Mouse (Mus musculus): ENCODE results near the gene Tmem204. TPM values are rescaled to one million over a fixed set of nuclear protein-coding genes. Genes with fewer than 3 reads are reported as not detected.

Tmem204 gene
- polyA plus RNA-seq, 1 experiment from 2014 or later, result 19.0 TPM

DNA sequence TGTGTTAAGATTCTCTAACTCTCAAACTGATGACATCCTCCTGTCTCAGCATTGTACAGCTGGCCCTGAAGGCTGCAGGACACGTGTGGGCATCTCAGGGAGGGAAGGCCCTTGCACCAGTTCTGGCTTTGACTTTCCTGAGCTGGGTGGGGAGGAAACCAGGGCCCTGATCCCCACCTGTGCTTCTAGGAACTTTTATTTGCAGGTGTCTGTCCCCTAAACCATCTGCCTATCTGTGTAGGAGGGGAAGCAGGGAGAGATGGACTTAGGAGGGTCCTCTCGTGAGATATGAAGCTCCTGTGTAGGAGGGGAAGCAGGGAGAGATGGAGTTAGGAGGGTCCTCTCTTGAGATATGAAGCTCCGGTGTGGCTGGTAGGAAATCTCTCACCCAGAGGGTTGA is 504 bp downstream of the Tmem204 start:
- 0 out of 2 replicates have a peak overlapping the region, but pooled peaks have one; percentile 14 for H3K9ac ChIP-seq (ENCODE audit: low read length)
- ATAC-seq (ENCODE audit: low FRiP score, low TSS enrichment), result no peak
- no peak overlapping the region for H3K4me3 ChIP-seq (ENCODE audit: low read depth, low read length)
- no peak for TF ChIP-seq CTCF (IDR thresholded peaks at IDR 0.05; ENCODE audit: low read depth)
- TF ChIP-seq EP300 (optimal IDR thresholded peaks at IDR 0.05), result no peak
- WGBS, result 45% methylated on average over 3 of the region's 3 CpGs
- H3K36me3 ChIP-seq (ENCODE audit: control insufficient read depth, insufficient read depth, low read length), result 0 out of 2 replicates have a peak, but pooled peaks cover under 1% of the 10 kb centered on the region
- no peak for DNase-seq (ENCODE audit: low spot score)
- no peaks in the 10 kb centered on the region for H3K9me3 ChIP-seq (ENCODE audit: control insufficient read depth, low read length)
- H3K27ac ChIP-seq (replicated peaks), result peak overlapping the region; percentile 94
- peaks cover 17% of the 10 kb centered on the region for H3K4me1 ChIP-seq (replicated peaks; ENCODE audit: control insufficient read depth, insufficient read depth)
- peak overlapping the region; percentile 17; the same call in 1 of the 2 replicates for H3K4me2 ChIP-seq (replicated peaks; ENCODE audit: low read depth)
- no peaks in the 10 kb centered on the region for H3K27me3 ChIP-seq (ENCODE audit: control insufficient read depth, insufficient read depth, low read length)

DNA sequence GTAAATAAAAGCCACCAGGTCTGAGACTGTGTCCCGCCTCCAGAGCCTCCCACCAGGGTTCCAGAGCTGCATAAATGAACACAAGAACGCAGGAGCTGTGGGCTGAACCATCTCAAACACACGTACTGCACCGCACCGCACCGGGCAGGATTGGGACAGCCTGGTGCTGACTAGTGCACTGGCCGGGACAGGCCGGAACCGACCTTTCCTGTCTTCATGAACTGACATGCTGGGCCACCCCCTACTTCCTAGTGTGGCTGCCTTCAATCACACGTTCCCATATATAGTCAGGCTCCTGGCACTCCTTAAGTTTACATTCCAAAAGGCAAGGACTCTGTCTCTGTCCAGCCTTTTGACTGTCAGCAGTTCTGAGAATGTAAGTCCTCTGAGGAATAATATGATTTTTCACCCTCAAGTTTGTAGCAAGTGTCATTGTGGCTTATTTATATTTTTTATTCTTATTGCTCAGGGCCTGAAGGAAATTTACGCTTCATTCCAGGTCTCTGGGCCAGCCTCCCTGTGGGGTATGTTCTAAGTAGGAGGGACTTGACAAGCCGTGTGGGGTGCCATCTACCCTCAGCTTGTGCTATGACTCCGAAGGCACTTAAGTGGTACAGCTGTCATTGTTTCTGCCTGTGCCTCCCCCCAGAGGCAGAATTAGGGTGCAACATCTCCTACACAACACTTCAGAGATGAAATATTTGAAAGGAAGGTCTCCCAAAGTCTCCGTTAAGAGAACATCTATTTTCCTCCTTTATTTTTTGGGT is 1.1 kb downstream of the Tmem204 start:
- Histone ChIP-seq H3K4me3 (ENCODE audit: low read depth, low read length) (no peak overlapping the region), H3K4me2 (replicated peaks; ENCODE audit: low read depth) (peak overlapping the region; percentile 20; the same call in 1 of the 2 replicates), H3K4me1 (replicated peaks; ENCODE audit: control insufficient read depth, insufficient read depth) (peaks cover 19% of the 10 kb centered on the region), H3K27ac (replicated peaks) (peak overlapping the region; percentile 94), H3K27me3 (ENCODE audit: control insufficient read depth, insufficient read depth, low read length) (no peaks in the 10 kb centered on the region), H3K36me3 (ENCODE audit: control insufficient read depth, insufficient read depth, low read length) (no peaks in the 10 kb centered on the region), H3K9ac (ENCODE audit: low read length) (0 out of 2 replicates have a peak overlapping the region, but pooled peaks have one; percentile 14), H3K9me3 (ENCODE audit: control insufficient read depth, low read length) (no peaks in the 10 kb centered on the region)
- DNase-seq (ENCODE audit: low spot score) (peak; percentile 62), ATAC-seq (ENCODE audit: low FRiP score, low TSS enrichment) (peak; percentile 74)
- TF ChIP-seq EP300 (optimal IDR thresholded peaks at IDR 0.05) (no peak), CTCF (IDR thresholded peaks at IDR 0.05; ENCODE audit: low read depth) (peak; percentile 53)
- 28% methylated on average over 14 of the region's 14 CpGs for WGBS

DNA sequence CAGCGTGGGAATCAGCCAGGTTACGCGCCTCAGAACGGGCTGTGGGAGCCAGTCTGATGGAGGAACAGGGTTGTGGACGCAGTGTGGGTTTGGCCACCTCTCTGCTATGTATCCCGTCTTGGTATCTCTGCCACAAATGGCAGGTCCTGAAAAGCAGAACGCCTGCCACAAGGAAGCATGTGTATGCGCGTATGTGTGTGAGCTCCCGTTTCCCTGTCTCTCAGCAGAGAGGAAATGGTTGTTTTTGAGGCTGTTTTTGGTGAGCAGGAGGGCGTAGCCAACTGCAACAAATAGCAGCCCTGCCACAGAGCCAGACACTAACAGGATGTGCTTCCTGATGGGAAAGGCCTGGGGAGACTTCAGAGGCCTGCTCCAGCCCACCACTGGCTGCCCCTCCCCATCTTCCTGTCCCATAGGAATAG is 2.4 kb downstream of the Tmem204 start:
- Histone ChIP-seq H3K4me1 (replicated peaks; ENCODE audit: control insufficient read depth, insufficient read depth) (peaks cover 19% of the 10 kb centered on the region), H3K36me3 (ENCODE audit: control insufficient read depth, insufficient read depth, low read length) (no peaks in the 10 kb centered on the region), H3K9ac (ENCODE audit: low read length) (peak overlapping the region; percentile 65), H3K9me3 (ENCODE audit: control insufficient read depth, low read length) (no peaks in the 10 kb centered on the region), H3K4me2 (replicated peaks; ENCODE audit: low read depth) (peak overlapping the region; percentile 51), H3K27me3 (ENCODE audit: control insufficient read depth, insufficient read depth, low read length) (no peaks in the 10 kb centered on the region), H3K4me3 (ENCODE audit: low read depth, low read length) (peak overlapping the region; percentile 39), H3K27ac (replicated peaks) (peak overlapping the region; percentile 94)
- no peak for TF ChIP-seq EP300 (optimal IDR thresholded peaks at IDR 0.05)
- no peak for TF ChIP-seq CTCF (IDR thresholded peaks at IDR 0.05; ENCODE audit: low read depth)
- ATAC-seq (ENCODE audit: low FRiP score, low TSS enrichment), result no peak; the same call in 1 of the 2 replicates
- no peak for DNase-seq (ENCODE audit: low spot score)
- WGBS, result 58% methylated on average over 11 of the region's 11 CpGs

DNA sequence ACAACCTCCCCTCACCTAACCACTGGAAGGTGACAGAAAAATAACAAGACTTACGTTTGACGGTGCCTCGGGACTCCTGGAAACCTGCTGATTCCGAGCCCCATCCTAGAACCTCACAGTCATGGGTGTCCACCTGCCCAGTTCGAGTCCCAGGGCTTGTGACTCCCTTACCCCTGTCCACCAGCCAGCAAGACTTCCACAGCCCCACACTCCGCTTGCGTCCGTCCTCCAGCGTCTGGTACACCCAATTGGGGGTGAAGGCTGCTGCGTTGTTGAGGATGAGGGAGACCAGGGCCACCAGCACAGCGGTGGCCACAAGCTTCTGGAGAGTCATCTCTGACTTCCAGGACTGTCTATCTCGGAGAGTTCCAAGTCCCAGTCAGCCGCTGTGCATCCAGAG is 3.2 kb downstream of the Tmem204 start:
- no peak for ATAC-seq (ENCODE audit: low FRiP score, low TSS enrichment)
- peaks cover 19% of the 10 kb centered on the region for H3K4me1 ChIP-seq (replicated peaks; ENCODE audit: control insufficient read depth, insufficient read depth)
- H3K9ac ChIP-seq (ENCODE audit: low read length), result peak overlapping the region; percentile 65
- no peak for DNase-seq (ENCODE audit: low spot score)
- no peaks in the 10 kb centered on the region for H3K36me3 ChIP-seq (ENCODE audit: control insufficient read depth, insufficient read depth, low read length)
- WGBS, result 80% methylated on average over 13 of the region's 13 CpGs
- H3K9me3 ChIP-seq (ENCODE audit: control insufficient read depth, low read length), result no peaks in the 10 kb centered on the region
- H3K27me3 ChIP-seq (ENCODE audit: control insufficient read depth, insufficient read depth, low read length), result no peaks in the 10 kb centered on the region
- peak overlapping the region; percentile 39 for H3K4me3 ChIP-seq (ENCODE audit: low read depth, low read length)
- peak overlapping the region; percentile 51 for H3K4me2 ChIP-seq (replicated peaks; ENCODE audit: low read depth)
- H3K27ac ChIP-seq (replicated peaks), result peak overlapping the region; percentile 94
- no peak for TF ChIP-seq EP300 (optimal IDR thresholded peaks at IDR 0.05)
- TF ChIP-seq CTCF (IDR thresholded peaks at IDR 0.05; ENCODE audit: low read depth), result no peak

DNA sequence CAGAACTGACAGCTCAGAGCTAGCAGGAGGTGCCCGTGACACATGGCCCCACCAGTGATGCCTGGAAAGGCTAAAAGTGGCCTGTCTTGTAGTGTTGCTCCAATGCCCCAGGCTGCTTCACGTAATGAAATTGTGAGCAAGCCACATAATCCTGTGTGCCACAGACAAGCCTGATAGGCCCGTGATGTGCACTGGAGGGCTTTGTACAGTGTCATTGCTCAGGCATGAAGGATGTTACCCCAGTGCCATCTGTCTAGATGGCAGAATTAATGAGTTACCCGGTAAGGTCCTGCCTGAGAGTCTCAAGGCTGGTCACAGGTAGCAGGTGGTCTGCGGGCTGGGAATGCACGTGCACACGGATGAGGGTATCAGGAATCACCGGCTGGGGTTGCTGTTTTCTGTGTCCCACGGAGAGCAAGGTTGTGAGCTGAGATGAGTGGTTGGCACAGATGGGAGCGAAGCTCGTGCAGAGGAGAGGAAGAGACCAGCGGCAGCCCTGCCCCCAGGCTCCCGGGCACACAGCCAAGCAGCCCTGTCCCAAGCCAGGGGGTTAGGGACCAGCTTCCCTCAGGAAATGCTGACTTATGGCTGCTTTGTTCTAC is 5.5 kb downstream of the Tmem204 start:
- no peaks in the 10 kb centered on the region; the same call in 1 of the 2 replicates for H3K36me3 ChIP-seq (ENCODE audit: control insufficient read depth, insufficient read depth, low read length)
- ATAC-seq (ENCODE audit: low FRiP score, low TSS enrichment), result no peak
- H3K4me2 ChIP-seq (replicated peaks; ENCODE audit: low read depth), result peak overlapping the region; percentile 51
- DNase-seq (ENCODE audit: low spot score), result peak; percentile 40
- no peak for TF ChIP-seq CTCF (IDR thresholded peaks at IDR 0.05; ENCODE audit: low read depth)
- no peak for TF ChIP-seq EP300 (optimal IDR thresholded peaks at IDR 0.05)
- H3K4me1 ChIP-seq (replicated peaks; ENCODE audit: control insufficient read depth, insufficient read depth), result peaks cover 13% of the 10 kb centered on the region
- peak overlapping the region; percentile 39 for H3K4me3 ChIP-seq (ENCODE audit: low read depth, low read length)
- no peaks in the 10 kb centered on the region for H3K27me3 ChIP-seq (ENCODE audit: control insufficient read depth, insufficient read depth, low read length)
- H3K9ac ChIP-seq (ENCODE audit: low read length), result 0 out of 2 replicates have a peak overlapping the region, but pooled peaks have one; percentile 43
- 59% methylated on average over 13 of the region's 13 CpGs for WGBS
- 0 out of 2 replicates have a peak overlapping the region, but pooled peaks have one; percentile 30 for H3K27ac ChIP-seq (replicated peaks)
- H3K9me3 ChIP-seq (ENCODE audit: control insufficient read depth, low read length), result no peaks in the 10 kb centered on the region
